Mouse (Mus musculus) embryonic facial prominence, embryonic 14.5 days (tissue): ENCODE measurements around the gene Mroh2a. TPM values are rescaled to one million over a fixed set of nuclear protein-coding genes. Genes with fewer than 3 reads are reported as not detected.

Experiments
- ATAC-seq: fragments of 200-750 bp; cut with Nextera tagmentation; 2 replicates; pipeline ENCODE4 v1.8.0; 2017; ENCODE audit warnings: low read depth, moderate number of reproducible peaks, moderate TSS enrichment
- DNase-seq: peaks from one replicate; pipeline ENCODE4 v3.0.0-alpha.2; 2015; ENCODE audit warnings: low spot score
- H3K27ac ChIP-seq: fragments of 300-500 bp; sonication (generic); replicated peaks from 2 replicates; pipeline ENCODE4 v1.5.1; 2014; ENCODE audit warnings: low read depth, mild to moderate bottlenecking, low read length, moderate library complexity
- H3K27me3 ChIP-seq: fragments of 300-500 bp; sonication (generic); replicated peaks from 2 replicates; pipeline ENCODE4 v1.6.1; 2014; ENCODE audit warnings: low read length; ENCODE audit not compliant: control insufficient read depth, insufficient read depth
- H3K36me3 ChIP-seq: fragments of 300-500 bp; sonication (generic); 2 replicates; pipeline ENCODE4 v1.6.1; 2014; ENCODE audit warnings: low read length, mixed read lengths; ENCODE audit not compliant: control insufficient read depth, insufficient read depth
- H3K4me1 ChIP-seq: fragments of 300-500 bp; sonication (generic); 2 replicates; pipeline ENCODE4 v1.6.1; 2014; ENCODE audit warnings: antibody characterized with exemption, low read length; ENCODE audit not compliant: control insufficient read depth, insufficient read depth
- H3K4me2 ChIP-seq: fragments of 300-500 bp; sonication (generic); 2 replicates; pipeline ENCODE4 v1.6.1; 2014; ENCODE audit warnings: low read depth, mild to moderate bottlenecking, low read length, moderate library complexity, mixed read lengths
- H3K4me3 ChIP-seq: fragments of 300-500 bp; sonication (generic); 2 replicates; pipeline ENCODE4 v1.5.1; 2014; ENCODE audit warnings: low read depth, mild to moderate bottlenecking, low read length
- H3K9ac ChIP-seq: fragments of 300-500 bp; sonication (generic); 2 replicates; pipeline ENCODE4 v1.6.1; 2014; ENCODE audit warnings: low read depth, mild to moderate bottlenecking, low read length, moderate library complexity, mixed read lengths
- H3K9me3 ChIP-seq: fragments of 300-500 bp; sonication (generic); 2 replicates; pipeline ENCODE4 v1.6.1; 2016; ENCODE audit warnings: low read length; ENCODE audit not compliant: control insufficient read depth
- WGBS: fragments of 180-500 bp; shearing (Covaris S2); extraction: QIAGEN DNeasy Blood & Tissue Kit; methylation state at CpG from one replicate; pipeline ENCODE4 v1.1.7; 2014; 5-methylcytosine and 5-hydroxymethylcytosine counted together
- polyA plus RNA-seq: library from polyadenylated mRNA; unstranded; fragments of >200 nt; fragmentation: Nextera tagmentation; extraction: Ambion mirVana; gene quantifications from 2 replicates; pipeline ENCODE4 v1.2.1, GENCODE M21; 2014

The Mroh2a gene
- polyA plus RNA-seq, 1 experiment from 2014 or later = 1.7 TPM

GRCm38 (mm10) chr1:88230421-88230820, 3.6 kb downstream of the Mroh2a start:
- no peak for ATAC-seq

GRCm38 (mm10) chr1:88230981-88231802, 4.4 kb downstream of the Mroh2a start:
- DNase-seq = no peak
- Histone ChIP-seq H3K9me3 (peaks cover 99% of the 10 kb centered on the region), H3K4me3 (no peak overlapping the region), H3K27me3 (no peaks in the 10 kb centered on the region), H3K4me2 (no peak overlapping the region), H3K36me3 (no peaks in the 10 kb centered on the region), H3K27ac (no peak overlapping the region), H3K4me1 (no peaks in the 10 kb centered on the region), H3K9ac (no peak overlapping the region)
- ATAC-seq = no peak
- 73% methylated on average over 6 of the region's 6 CpGs for WGBS

More at GRCm38 (mm10) chr1:88230421-88230820, 3.6 kb downstream of the Mroh2a start:
- peaks cover 99% of the 10 kb centered on the region for H3K9me3 ChIP-seq
- no peaks in the 10 kb centered on the region for H3K36me3 ChIP-seq
- H3K4me3 ChIP-seq = no peak overlapping the region
- H3K4me1 ChIP-seq = no peaks in the 10 kb centered on the region
- no peak for DNase-seq
- no peak overlapping the region for H3K4me2 ChIP-seq
- H3K27me3 ChIP-seq = no peaks in the 10 kb centered on the region
- WGBS = 72% methylated on average over 7 of the region's 7 CpGs
- H3K27ac ChIP-seq = no peak overlapping the region
- H3K9ac ChIP-seq = no peak overlapping the region

DNA sequence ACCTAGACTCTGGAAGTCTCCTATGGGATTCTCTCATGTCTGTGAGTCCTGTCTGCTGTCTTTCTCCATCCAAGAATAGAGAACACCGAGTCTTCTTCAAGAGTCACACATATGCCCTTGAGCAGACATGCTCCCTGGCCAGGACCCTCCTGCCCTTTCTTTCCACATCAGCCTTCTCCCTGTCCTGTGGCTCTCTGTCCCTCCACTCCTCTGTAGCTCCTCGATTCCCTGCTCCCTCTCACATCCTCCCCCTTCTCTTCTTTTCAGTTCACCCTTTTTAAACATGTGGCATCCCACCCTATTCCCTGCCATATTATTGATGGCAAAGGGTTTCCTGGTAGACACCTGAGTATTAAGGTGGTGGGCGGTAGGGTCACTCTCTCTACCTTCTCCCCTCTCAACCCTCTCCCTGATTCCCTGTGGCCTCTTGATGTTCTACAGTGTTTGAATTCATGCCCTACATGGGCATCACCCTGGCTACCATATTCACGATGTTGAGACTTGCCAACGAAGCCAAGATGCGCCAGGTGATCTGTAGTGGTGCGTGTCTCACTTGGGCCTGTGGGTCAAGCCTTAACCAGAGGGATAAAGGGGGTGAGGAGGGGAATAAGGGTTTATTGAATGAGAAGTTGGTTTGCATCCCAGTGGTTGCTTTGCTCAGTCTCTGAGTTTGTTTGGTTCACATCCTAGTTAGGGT, 5.2 kb downstream of the Mroh2a start:
- H3K4me3 ChIP-seq = no peak overlapping the region
- ATAC-seq = no peak
- H3K27me3 ChIP-seq = no peaks in the 10 kb centered on the region
- H3K9ac ChIP-seq = no peak overlapping the region
- H3K9me3 ChIP-seq = peaks cover 95% of the 10 kb centered on the region
- DNase-seq = no peak
- no peak overlapping the region for H3K4me2 ChIP-seq
- H3K4me1 ChIP-seq = no peaks in the 10 kb centered on the region
- H3K36me3 ChIP-seq = no peaks in the 10 kb centered on the region
- H3K27ac ChIP-seq = no peak overlapping the region
- WGBS = 68% methylated on average over 7 of the region's 7 CpGs

DNA sequence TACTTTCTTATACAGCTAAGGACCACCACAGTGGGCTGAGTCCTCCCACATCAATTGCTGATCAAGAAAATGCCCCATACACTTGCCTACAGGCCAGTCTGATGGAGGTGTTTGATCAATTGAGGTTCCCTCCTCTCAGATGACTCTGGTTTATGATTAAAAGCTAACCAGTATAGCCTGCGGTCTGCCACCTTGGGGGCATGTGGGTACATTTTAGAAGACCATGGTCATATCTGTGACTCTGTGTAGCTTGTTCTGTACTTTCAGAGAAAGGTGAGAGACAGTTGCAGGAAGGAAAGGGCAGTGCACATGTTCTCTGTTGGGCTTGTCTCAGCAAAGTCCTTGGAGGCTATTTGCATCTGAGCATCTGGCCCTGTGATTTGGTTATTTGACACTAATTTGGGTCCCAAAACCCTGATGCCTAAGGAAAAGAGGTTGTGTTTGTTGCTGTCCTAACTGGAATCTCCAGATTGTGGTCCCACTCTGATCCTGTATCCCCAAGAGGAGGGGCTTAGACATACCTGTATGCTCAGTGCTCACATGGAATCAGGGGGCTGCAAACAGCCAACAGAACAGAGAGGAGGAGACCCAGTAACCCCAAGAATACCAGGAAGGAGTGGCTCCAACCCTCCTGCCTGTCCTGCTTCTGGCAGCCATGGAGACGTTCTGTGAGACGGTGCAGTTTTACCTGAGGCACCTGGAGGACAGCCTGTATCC, 6.0 kb downstream of the Mroh2a start:
- no peaks in the 10 kb centered on the region for H3K36me3 ChIP-seq
- 53% methylated on average over 3 of the region's 3 CpGs for WGBS

GRCm38 (mm10) chr1:88233421-88234247, 6.8 kb downstream of the Mroh2a start:
- Histone ChIP-seq H3K9me3 (peaks cover 95% of the 10 kb centered on the region), H3K36me3 (no peaks in the 10 kb centered on the region), H3K4me3 (no peak overlapping the region), H3K4me1 (no peaks in the 10 kb centered on the region), H3K4me2 (no peak overlapping the region), H3K27ac (no peak overlapping the region), H3K27me3 (no peaks in the 10 kb centered on the region), H3K9ac (no peak overlapping the region)
- no peak for DNase-seq
- no peak for ATAC-seq
- WGBS = 63% methylated on average over 14 of the region's 14 CpGs

More for the DNA sequence above, 6.0 kb downstream of the Mroh2a start:
- DNase-seq (no peak), ATAC-seq (no peak)
- H3K27ac ChIP-seq = no peak overlapping the region
- H3K9me3 ChIP-seq = peaks cover 95% of the 10 kb centered on the region
- H3K4me2 ChIP-seq = no peak overlapping the region
- no peaks in the 10 kb centered on the region for H3K27me3 ChIP-seq
- no peak overlapping the region for H3K4me3 ChIP-seq
- H3K9ac ChIP-seq = no peak overlapping the region
- H3K4me1 ChIP-seq = no peaks in the 10 kb centered on the region

GRCm38 (mm10) chr1:88234248-88234610, 7.4 kb downstream of the Mroh2a start:
- no peak for ATAC-seq

GRCm38 (mm10) chr1:88234646-88235045, 7.9 kb downstream of the Mroh2a start:
- Histone ChIP-seq H3K4me2 (no peak overlapping the region), H3K9me3 (peaks cover 95% of the 10 kb centered on the region), H3K27me3 (no peaks in the 10 kb centered on the region), H3K9ac (no peak overlapping the region), H3K36me3 (no peaks in the 10 kb centered on the region), H3K4me3 (no peak overlapping the region), H3K4me1 (no peaks in the 10 kb centered on the region), H3K27ac (no peak overlapping the region)
- 45% methylated on average over 5 of the region's 5 CpGs for WGBS
- ATAC-seq (no peak), DNase-seq (no peak)

More at GRCm38 (mm10) chr1:88234248-88234610, 7.4 kb downstream of the Mroh2a start:
- Histone ChIP-seq H3K9ac (no peak overlapping the region), H3K4me2 (no peak overlapping the region), H3K4me3 (no peak overlapping the region), H3K4me1 (no peaks in the 10 kb centered on the region), H3K27ac (no peak overlapping the region), H3K27me3 (no peaks in the 10 kb centered on the region), H3K9me3 (peaks cover 95% of the 10 kb centered on the region), H3K36me3 (no peaks in the 10 kb centered on the region)
- no peak for DNase-seq
- WGBS = 62% methylated on average over 4 of the region's 4 CpGs
